Mouse (Mus musculus): ENCODE data around the gene Capn10.
A peak's percentile ranks its signal among the peaks of the same experiment; 100 is the strongest.

The Capn10 gene

GRCm38 (mm10) chr1:92934182-92934827, at the start of gene Capn10:
Gene Capn10, plus strand, starts transcription at chr1:92934376.
- peak; percentile 92 for DNase-seq (ENCODE audit: low spot score)

GRCm38 (mm10) chr1:92888901-92889655, 45.1 kb upstream of the Capn10 start:
- DNase-seq (ENCODE audit: low spot score) = no peak

GRCm38 (mm10) chr1:92892791-92893190, 41.4 kb upstream of the Capn10 start:
- DNase-seq (ENCODE audit: low spot score) = no peak

- DNase-seq (ENCODE audit: low spot score) = no peak
Observed at GRCm38 (mm10) chr1:92893896-92894295, 40.3 kb upstream of the Capn10 start.

GRCm38 (mm10) chr1:92895089-92895488, 39.1 kb upstream of the Capn10 start:
- peak; percentile 64 for DNase-seq (ENCODE audit: low spot score)

GRCm38 (mm10) chr1:92902786-92903185, 31.4 kb upstream of the Capn10 start, which contains the start of gene Ankmy1:
Gene Ankmy1, minus strand, starts transcription at chr1:92902906.
- peak; percentile 55 for DNase-seq (ENCODE audit: low spot score)

- DNase-seq (ENCODE audit: low spot score) = no peak
Observed at GRCm38 (mm10) chr1:92903627-92904026, 30.5 kb upstream of the Capn10 start.

- no peak for DNase-seq (ENCODE audit: low spot score)
Observed at GRCm38 (mm10) chr1:92905703-92906310, 28.4 kb upstream of the Capn10 start.

GRCm38 (mm10) chr1:92906779-92907631, 27.2 kb upstream of the Capn10 start, which contains the start of gene Dusp28:
Gene Dusp28, plus strand, starts transcription at chr1:92906981.
- peak; percentile 87 for DNase-seq (ENCODE audit: low spot score)

GRCm38 (mm10) chr1:92907632-92908360, 26.4 kb upstream of the Capn10 start:
- no peak for DNase-seq (ENCODE audit: low spot score)

- DNase-seq (ENCODE audit: low spot score) = no peak
Observed at GRCm38 (mm10) chr1:92908664-92909063, 25.5 kb upstream of the Capn10 start.

- DNase-seq (ENCODE audit: low spot score) = no peak
Observed at GRCm38 (mm10) chr1:92909068-92909467, 25.1 kb upstream of the Capn10 start.

- peak; percentile 77 for DNase-seq (ENCODE audit: low spot score)
Observed at GRCm38 (mm10) chr1:92910239-92910885, 23.8 kb upstream of the Capn10 start, which contains the start of gene Rnpepl1. Gene Rnpepl1, plus strand, starts transcription at chr1:92910783.

- DNase-seq (ENCODE audit: low spot score) = peak; percentile 46
Observed at GRCm38 (mm10) chr1:92910925-92911720, 23.1 kb upstream of the Capn10 start.

GRCm38 (mm10) chr1:92911721-92912138, 22.4 kb upstream of the Capn10 start:
- DNase-seq (ENCODE audit: low spot score) = peak; percentile 44

- no peak for DNase-seq (ENCODE audit: low spot score)
Observed at GRCm38 (mm10) chr1:92912286-92912685, 21.9 kb upstream of the Capn10 start.

- no peak for DNase-seq (ENCODE audit: low spot score)
Observed at GRCm38 (mm10) chr1:92914239-92914638, 19.9 kb upstream of the Capn10 start.

GRCm38 (mm10) chr1:92914993-92915392, 19.2 kb upstream of the Capn10 start:
- DNase-seq (ENCODE audit: low spot score) = no peak

GRCm38 (mm10) chr1:92916725-92917124, 17.5 kb upstream of the Capn10 start:
- DNase-seq (ENCODE audit: low spot score) = no peak

GRCm38 (mm10) chr1:92919151-92919550, 15.0 kb upstream of the Capn10 start:
- no peak for DNase-seq (ENCODE audit: low spot score)
